Comparison of ENCODE assay signal across 9 mouse cellular contexts in the genomic region with DNA sequence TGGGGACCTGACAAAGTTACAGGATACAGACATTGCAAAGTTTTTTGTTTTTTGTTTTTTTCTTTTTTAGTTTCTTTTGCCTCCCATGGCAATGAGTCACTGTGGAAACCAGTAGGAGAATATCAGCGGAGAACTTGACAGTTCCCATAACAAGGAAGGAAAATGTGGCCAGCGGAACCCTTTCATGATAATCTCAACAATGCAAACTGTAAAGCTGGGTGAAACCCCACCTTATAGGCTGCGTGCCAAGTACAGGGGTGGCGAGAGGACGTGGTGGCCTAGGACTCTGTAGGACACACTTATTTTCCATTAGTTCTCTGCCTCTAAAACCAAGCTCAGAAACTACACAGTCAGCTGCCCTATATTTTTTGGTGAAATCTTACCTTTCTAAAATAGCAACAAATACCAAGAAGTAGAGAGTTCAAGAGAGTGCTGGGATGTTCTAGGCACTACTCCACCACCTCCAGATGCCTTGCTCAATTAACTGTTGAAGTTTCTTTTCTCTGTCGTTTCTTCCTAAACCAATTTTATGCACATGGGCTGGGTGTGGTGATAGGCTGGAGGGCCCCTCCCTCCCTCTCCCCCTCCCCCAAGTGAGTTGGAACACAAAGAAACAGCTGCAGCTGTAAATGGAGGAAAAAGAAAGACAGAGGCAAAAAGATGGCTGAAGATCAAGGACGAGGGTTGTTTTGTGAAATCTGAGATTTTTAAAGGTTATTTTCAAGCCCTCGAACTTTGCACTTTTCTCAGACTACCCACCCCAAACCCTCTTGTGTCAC.
DNase-seq lines count a peak whose midpoint lies in the region; ATAC-seq and TF ChIP-seq lines count a peak whose summit lies in the region.
"Had no signal": no experiment of that assay in that cellular context is flagged by ENCODE, and none has a peak within 500 bp of the region (broad histone marks: within the 10 kb centered on the region; RNA-seq: fewer than 3 reads in every experiment).

No protein-coding gene starts in this region.

- ATAC-seq in kidney, embryonic 14.5 days (ENCODE audit: low FRiP score, low TSS enrichment) = no peak
- ATAC-seq in hindbrain, embryonic 11.5 days (ENCODE audit: low FRiP score) = no peak

- H3K4me1 ChIP-seq in kidney, embryonic 14.5 days (ENCODE audit: control insufficient read depth, insufficient read depth, low read length) = no peaks in the 10 kb centered on the region
- no peaks in the 10 kb centered on the region for H3K4me1 ChIP-seq in hindbrain, embryonic 11.5 days (replicated peaks; ENCODE audit: control insufficient read depth, insufficient read depth, low read length)
- H3K4me1 ChIP-seq: neural tube, embryonic 12.5 days had no signal

- no peak overlapping the region for H3K9ac ChIP-seq in kidney, embryonic 14.5 days (ENCODE audit: low read depth, low read length)
- no peak overlapping the region for H3K9ac ChIP-seq in hindbrain, embryonic 11.5 days (ENCODE audit: low read depth, low read length)
- H3K9ac ChIP-seq: neural tube, embryonic 12.5 days had no signal

- no peak overlapping the region for H3ac ChIP-seq in myocyte (ENCODE audit: control insufficient read depth, insufficient read length)

- no peaks in the 10 kb centered on the region for H3K9me3 ChIP-seq in kidney, embryonic 14.5 days (ENCODE audit: control insufficient read depth, low read length)
- H3K9me3 ChIP-seq in hindbrain, embryonic 11.5 days (ENCODE audit: control insufficient read depth, low read length) = no peaks in the 10 kb centered on the region
- H3K9me3 ChIP-seq: neural tube, embryonic 12.5 days had no signal

- no peak overlapping the region for H3K4me2 ChIP-seq in kidney, embryonic 14.5 days (replicated peaks; ENCODE audit: low read depth, low read length)
- H3K4me2 ChIP-seq in myocyte (ENCODE audit: low read depth) = peak overlapping the region; percentile 61
- no peak overlapping the region for H3K4me2 ChIP-seq in hindbrain, embryonic 11.5 days (replicated peaks; ENCODE audit: low read depth, low read length)
- H3K4me2 ChIP-seq: neural tube, embryonic 12.5 days had no signal

- TF ChIP-seq POLR2A in myocyte (IDR thresholded peaks at IDR 0.05; ENCODE audit: insufficient read length, low read depth) = no peak

- H3K79me2 ChIP-seq in myocyte (ENCODE audit: control insufficient read depth, insufficient read depth) = no peaks in the 10 kb centered on the region

- H3K4me3 ChIP-seq in kidney, embryonic 14.5 days (ENCODE audit: low read length) = no peak overlapping the region
- H3K4me3 ChIP-seq in myocyte = no peak overlapping the region
- no peak overlapping the region for H3K4me3 ChIP-seq in hindbrain, embryonic 11.5 days (ENCODE audit: low read depth, low read length)
- H3K4me3 ChIP-seq: neural tube, embryonic 12.5 days had no signal

- peak; percentile 41 for DNase-seq in kidney, postnatal 14 days
- peak; percentile 25 for DNase-seq in brain, adult 2 months (ENCODE audit: low read depth, low spot score)
- DNase-seq in heart, postnatal 36 days = peak; percentile 37 to 42
- DNase-seq in layer of hippocampus, adult 9-10 months (ENCODE audit: low spot score) = no peak
- DNase-seq in hindbrain, embryonic 11.5 days (ENCODE audit: low spot score) = no peak
- no peak for DNase-seq in adrenal gland, adult (ENCODE audit: inconsistent age in 2 of 2, low spot score in 1 of 2)

- 56% methylated on average over 8 of the region's 8 CpGs for WGBS in kidney, embryonic 14.5 days
- WGBS in hindbrain, embryonic 11.5 days = 81% methylated on average over 8 of the region's 8 CpGs

- no peak overlapping the region for H3K27ac ChIP-seq in kidney, embryonic 14.5 days (ENCODE audit: low read depth, low read length)
- H3K27ac ChIP-seq in hindbrain, embryonic 11.5 days (ENCODE audit: low read depth, low read length) = no peak overlapping the region
- H3K27ac ChIP-seq: neural tube, embryonic 12.5 days had no signal

- H3K36me3 ChIP-seq in kidney, embryonic 14.5 days (ENCODE audit: control insufficient read depth, insufficient read depth, low read length) = no peaks in the 10 kb centered on the region
- no peaks in the 10 kb centered on the region for H3K36me3 ChIP-seq in myocyte (ENCODE audit: control insufficient read depth, insufficient read depth)
- no peaks in the 10 kb centered on the region for H3K36me3 ChIP-seq in hindbrain, embryonic 11.5 days (ENCODE audit: control insufficient read depth, insufficient read depth, low read length)
- H3K36me3 ChIP-seq: neural tube, embryonic 12.5 days had no signal

- H3K27me3 ChIP-seq in kidney, embryonic 14.5 days (ENCODE audit: control insufficient read depth, insufficient read depth, low read length) = no peaks in the 10 kb centered on the region
- H3K27me3 ChIP-seq in myocyte (ENCODE audit: control insufficient read depth, insufficient read depth, insufficient read length) = no peaks in the 10 kb centered on the region
- no peaks in the 10 kb centered on the region for H3K27me3 ChIP-seq in hindbrain, embryonic 11.5 days (ENCODE audit: control insufficient read depth, insufficient read depth, low read length)
- H3K27me3 ChIP-seq: neural tube, embryonic 12.5 days had no signal

- intact Hi-C loops in heart, postnatal 36 days (cut with DNase I) = loop anchor here (5.0 kb wide), 1 partner anchor 294 kb away; no protein-coding TSS in a partner anchor

TF ChIP-seq in myocyte, 11 proteins besides CTCF, POLR2A, EP300 and RAD21:
- no peak for TF ChIP-seq REST (IDR thresholded peaks at IDR 0.05; ENCODE audit: insufficient read depth, insufficient read length)
- peak in 1 of 3 experiments; percentile 22 for TF ChIP-seq MYOD1 (IDR thresholded peaks at IDR 0.05; ENCODE audit: control insufficient read depth in 1 of 3, insufficient read length in 2 of 3, low read depth in 2 of 3)

Comparison
In these comparisons a context has a peak if more than half of its experiments do, and no peak if none do; other contexts are left out.
1. DNase-seq: peak in kidney, postnatal 14 days (single experiment), brain, adult 2 months (single experiment) and heart, postnatal 36 days (2 of 2); none in layer of hippocampus, adult 9-10 months (single experiment), hindbrain, embryonic 11.5 days (single experiment) and adrenal gland, adult (0 of 2).